Mouse (Mus musculus): ENCODE results near the gene Acap2. TPM values are rescaled to one million over a fixed set of nuclear protein-coding genes. Genes with fewer than 3 reads are reported as not detected.

The Acap2 gene
- total and polyA plus RNA-seq, 3 experiments: 5.4 to 52.9 (median 35.8) TPM

- no peaks in the 10 kb centered on the region for H3K9me3 ChIP-seq (replicated peaks)
- no peak for DNase-seq (ENCODE audit: low spot score)
- H3K4me3 ChIP-seq (ENCODE audit: low read depth, low read length): no peak overlapping the region
- peaks cover 15% of the 10 kb centered on the region for H3K4me1 ChIP-seq (ENCODE audit: insufficient read depth, low read depth, low read length)
- no peaks in the 10 kb centered on the region for H3K27me3 ChIP-seq (ENCODE audit: insufficient read depth, low read length)
- ATAC-seq (ENCODE audit: extremely low read depth, insufficient number of reproducible peaks, low FRiP score, poor library complexity, severe bottlenecking): no peak
- TF ChIP-seq TAL1 (conservative IDR thresholded peaks at IDR 0.05; ENCODE audit: low read depth, low read length) (no peak), GATA2 (IDR thresholded peaks at IDR 0.05; ENCODE audit: borderline replicate concordance, low read depth, low read length) (no peak), CTCF (IDR thresholded peaks at IDR 0.05; ENCODE audit: low read depth, low read length) (no peak), GATA1 (IDR thresholded peaks at IDR 0.05; ENCODE audit: borderline replicate concordance, low read length) (no peak), POLR2AphosphoS5 (IDR thresholded peaks at IDR 0.05; ENCODE audit: insufficient replicate concordance, low read depth, low read length) (no peak)
- H3K36me3 ChIP-seq (replicated peaks): no peaks in the 10 kb centered on the region
Measured at GRCm38 (mm10) chr16:31172229-31172628, 28.8 kb downstream of the Acap2 start.

GRCm38 (mm10) chr16:31171418-31171817 lies 29.6 kb downstream of the Acap2 start:
- Histone ChIP-seq H3K36me3 (replicated peaks) (no peaks in the 10 kb centered on the region), H3K4me3 (ENCODE audit: low read depth, low read length) (no peak overlapping the region), H3K27me3 (ENCODE audit: insufficient read depth, low read length) (no peaks in the 10 kb centered on the region), H3K9me3 (replicated peaks) (no peaks in the 10 kb centered on the region), H3K4me1 (ENCODE audit: insufficient read depth, low read depth, low read length) (peaks cover 19% of the 10 kb centered on the region)
- TF ChIP-seq POLR2AphosphoS5 (IDR thresholded peaks at IDR 0.05; ENCODE audit: insufficient replicate concordance, low read depth, low read length) (no peak), GATA2 (IDR thresholded peaks at IDR 0.05; ENCODE audit: borderline replicate concordance, low read depth, low read length) (no peak), TAL1 (conservative IDR thresholded peaks at IDR 0.05; ENCODE audit: low read depth, low read length) (no peak), GATA1 (IDR thresholded peaks at IDR 0.05; ENCODE audit: borderline replicate concordance, low read length) (no peak), CTCF (IDR thresholded peaks at IDR 0.05; ENCODE audit: low read depth, low read length) (no peak)
- DNase-seq (ENCODE audit: low spot score) (no peak), ATAC-seq (ENCODE audit: extremely low read depth, insufficient number of reproducible peaks, low FRiP score, poor library complexity, severe bottlenecking) (no peak)

DNA sequence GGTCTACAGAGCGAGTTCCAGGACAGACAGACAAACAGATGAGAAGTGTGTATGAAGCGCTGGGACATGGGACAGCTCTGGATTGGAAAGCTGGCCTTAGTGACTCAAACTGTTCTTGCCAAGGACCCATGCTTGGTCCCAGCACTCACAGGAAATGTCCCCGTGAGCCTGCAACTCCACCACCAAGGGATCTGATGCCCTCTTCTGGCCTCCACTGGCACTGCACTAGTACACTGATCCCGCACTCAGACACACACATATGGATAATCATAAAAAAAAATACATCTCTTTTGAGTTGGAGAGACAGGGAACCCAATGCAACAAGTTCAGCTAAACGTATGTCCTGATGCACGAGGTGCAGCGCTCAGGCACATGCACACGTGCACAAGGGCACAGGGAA lies 30.7 kb downstream of the Acap2 start:
- Histone ChIP-seq H3K4me3 (ENCODE audit: low read depth, low read length) (no peak overlapping the region), H3K4me1 (ENCODE audit: insufficient read depth, low read depth, low read length) (peaks cover 19% of the 10 kb centered on the region), H3K36me3 (replicated peaks) (no peaks in the 10 kb centered on the region), H3K9me3 (replicated peaks) (no peaks in the 10 kb centered on the region), H3K27me3 (ENCODE audit: insufficient read depth, low read length) (no peaks in the 10 kb centered on the region)
- ATAC-seq (ENCODE audit: extremely low read depth, insufficient number of reproducible peaks, low FRiP score, poor library complexity, severe bottlenecking): no peak
- no peak for DNase-seq (ENCODE audit: low spot score)
- no peak for TF ChIP-seq POLR2AphosphoS5 (IDR thresholded peaks at IDR 0.05; ENCODE audit: insufficient replicate concordance, low read depth, low read length)
- TF ChIP-seq GATA2 (IDR thresholded peaks at IDR 0.05; ENCODE audit: borderline replicate concordance, low read depth, low read length): no peak
- TF ChIP-seq GATA1 (IDR thresholded peaks at IDR 0.05; ENCODE audit: borderline replicate concordance, low read length): no peak
- no peak for TF ChIP-seq CTCF (IDR thresholded peaks at IDR 0.05; ENCODE audit: low read depth, low read length)
- TF ChIP-seq TAL1 (conservative IDR thresholded peaks at IDR 0.05; ENCODE audit: low read depth, low read length): no peak

GRCm38 (mm10) chr16:31169596-31169995 lies 31.4 kb downstream of the Acap2 start:
- ATAC-seq (ENCODE audit: extremely low read depth, insufficient number of reproducible peaks, low FRiP score, poor library complexity, severe bottlenecking) (no peak), DNase-seq (ENCODE audit: low spot score) (no peak)
- no peak for TF ChIP-seq GATA2 (IDR thresholded peaks at IDR 0.05; ENCODE audit: borderline replicate concordance, low read depth, low read length)
- TF ChIP-seq TAL1 (conservative IDR thresholded peaks at IDR 0.05; ENCODE audit: low read depth, low read length): no peak
- no peak for TF ChIP-seq POLR2AphosphoS5 (IDR thresholded peaks at IDR 0.05; ENCODE audit: insufficient replicate concordance, low read depth, low read length)
- no peak for TF ChIP-seq CTCF (IDR thresholded peaks at IDR 0.05; ENCODE audit: low read depth, low read length)
- no peak for TF ChIP-seq GATA1 (IDR thresholded peaks at IDR 0.05; ENCODE audit: borderline replicate concordance, low read length)
- H3K9me3 ChIP-seq (replicated peaks): no peaks in the 10 kb centered on the region
- peaks cover 15% of the 10 kb centered on the region for H3K4me1 ChIP-seq (ENCODE audit: insufficient read depth, low read depth, low read length)
- H3K27me3 ChIP-seq (ENCODE audit: insufficient read depth, low read length): no peaks in the 10 kb centered on the region
- H3K36me3 ChIP-seq (replicated peaks): no peaks in the 10 kb centered on the region
- H3K4me3 ChIP-seq (ENCODE audit: low read depth, low read length): no peak overlapping the region

DNA sequence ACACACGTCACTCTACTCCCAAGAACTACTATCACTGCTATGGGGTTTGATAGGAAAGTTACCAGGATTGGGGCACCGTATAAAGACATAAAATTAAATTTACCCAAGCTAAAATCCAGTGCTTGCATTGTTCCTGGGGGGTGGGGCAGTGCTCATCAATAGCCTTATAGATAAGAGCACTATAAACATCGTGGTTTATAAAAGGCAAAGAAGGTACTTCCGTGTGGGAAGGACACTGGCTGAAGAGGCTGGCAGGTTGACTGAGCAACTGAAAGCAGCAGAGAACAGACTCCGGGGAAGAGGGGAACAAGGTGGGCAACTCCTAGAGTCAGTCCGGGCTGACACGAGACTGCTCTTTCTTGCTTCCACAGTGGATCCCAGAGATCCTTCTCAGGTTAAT lies 33.1 kb downstream of the Acap2 start:
- Histone ChIP-seq H3K4me1 (ENCODE audit: insufficient read depth, low read depth, low read length) (peaks cover 15% of the 10 kb centered on the region), H3K36me3 (replicated peaks) (peaks cover 3% of the 10 kb centered on the region), H3K9me3 (replicated peaks) (peaks cover 2% of the 10 kb centered on the region), H3K27me3 (ENCODE audit: insufficient read depth, low read length) (no peaks in the 10 kb centered on the region), H3K4me3 (ENCODE audit: low read depth, low read length) (no peak overlapping the region)
- TF ChIP-seq CTCF (IDR thresholded peaks at IDR 0.05; ENCODE audit: low read depth, low read length) (no peak), GATA1 (IDR thresholded peaks at IDR 0.05; ENCODE audit: borderline replicate concordance, low read length) (no peak), TAL1 (conservative IDR thresholded peaks at IDR 0.05; ENCODE audit: low read depth, low read length) (no peak), GATA2 (IDR thresholded peaks at IDR 0.05; ENCODE audit: borderline replicate concordance, low read depth, low read length) (no peak), POLR2AphosphoS5 (IDR thresholded peaks at IDR 0.05; ENCODE audit: insufficient replicate concordance, low read depth, low read length) (no peak)
- ATAC-seq (ENCODE audit: extremely low read depth, insufficient number of reproducible peaks, low FRiP score, poor library complexity, severe bottlenecking) (peak; percentile 8; the same call in 1 of the 2 replicates), DNase-seq (ENCODE audit: low spot score) (no peak)

GRCm38 (mm10) chr16:31167017-31167887 lies 33.8 kb downstream of the Acap2 start:
- H3K4me3 ChIP-seq (ENCODE audit: low read depth, low read length): no peak overlapping the region
- peaks cover 15% of the 10 kb centered on the region for H3K4me1 ChIP-seq (ENCODE audit: insufficient read depth, low read depth, low read length)
- ATAC-seq (ENCODE audit: extremely low read depth, insufficient number of reproducible peaks, low FRiP score, poor library complexity, severe bottlenecking) (no peak), DNase-seq (ENCODE audit: low spot score) (no peak)
- TF ChIP-seq GATA1 (IDR thresholded peaks at IDR 0.05; ENCODE audit: borderline replicate concordance, low read length) (no peak), POLR2AphosphoS5 (IDR thresholded peaks at IDR 0.05; ENCODE audit: insufficient replicate concordance, low read depth, low read length) (no peak), CTCF (IDR thresholded peaks at IDR 0.05; ENCODE audit: low read depth, low read length) (no peak), GATA2 (IDR thresholded peaks at IDR 0.05; ENCODE audit: borderline replicate concordance, low read depth, low read length) (0 out of 2 replicates have a peak, but pooled peaks have one; percentile 12)
- peaks cover 3% of the 10 kb centered on the region for H3K36me3 ChIP-seq (replicated peaks)
- H3K27me3 ChIP-seq (ENCODE audit: insufficient read depth, low read length): no peaks in the 10 kb centered on the region
- H3K9me3 ChIP-seq (replicated peaks): peaks cover 6% of the 10 kb centered on the region

Measured in G1E (cell line).